Mouse (Mus musculus) stomach, embryonic 15.5 days (tissue): ENCODE data around the gene St8sia1. TPM values are rescaled to one million over a fixed set of nuclear protein-coding genes. Genes with fewer than 3 reads are reported as not detected.

Source experiments
- ATAC-seq: fragments of 200-750 bp; cut with Nextera tagmentation; 2 replicates; pipeline ENCODE4 v1.8.0; 2017; ENCODE audit warnings: low read depth, moderate number of reproducible peaks, moderate TSS enrichment; ENCODE audit not compliant: insufficient read depth, low FRiP score
- H3K27ac ChIP-seq: fragments of 300-500 bp; sonication (generic); 2 replicates; pipeline ENCODE4 v1.5.1; 2015; ENCODE audit warnings: mild to moderate bottlenecking, inconsistent platforms
- H3K27me3 ChIP-seq: fragments of 300-500 bp; sonication (generic); replicated peaks from 2 replicates; pipeline ENCODE4 v1.6.1; 2015; ENCODE audit warnings: inconsistent platforms
- H3K36me3 ChIP-seq: fragments of 300-500 bp; sonication (generic); 2 replicates; pipeline ENCODE4 v1.6.1; 2015; ENCODE audit warnings: inconsistent platforms
- H3K4me1 ChIP-seq: fragments of 300-500 bp; sonication (generic); 2 replicates; pipeline ENCODE4 v1.6.1; 2015; ENCODE audit warnings: inconsistent platforms
- H3K4me2 ChIP-seq: fragments of 300-500 bp; sonication (generic); 2 replicates; pipeline ENCODE4 v1.6.1; 2015; ENCODE audit warnings: mild to moderate bottlenecking, inconsistent platforms
- H3K4me3 ChIP-seq: fragments of 300-500 bp; sonication (generic); replicated peaks from 2 replicates; pipeline ENCODE4 v1.5.1; 2015; ENCODE audit warnings: inconsistent platforms
- H3K9ac ChIP-seq: fragments of 300-500 bp; sonication (generic); 2 replicates; pipeline ENCODE4 v1.6.1; 2015; ENCODE audit warnings: inconsistent platforms
- H3K9me3 ChIP-seq: fragments of 300-500 bp; sonication (generic); 2 replicates; pipeline ENCODE4 v1.6.1; 2016; ENCODE audit warnings: inconsistent platforms
- WGBS: fragments of 180-500 bp; shearing (Covaris S2); methylation state at CpG from one replicate; pipeline ENCODE4 v1.1.7; 2015; 5-methylcytosine and 5-hydroxymethylcytosine counted together
- polyA plus RNA-seq: library from polyadenylated mRNA; unstranded; fragments of >200 nt; fragmentation: Nextera tagmentation; extraction: Ambion mirVana; gene quantifications from 2 replicates; pipeline ENCODE4 v1.2.1, GENCODE M21; 2015

The St8sia1 gene
- polyA plus RNA-seq, 1 experiment from 2014 or later, result 0.96 TPM

- ATAC-seq, result no peak
- H3K4me3 ChIP-seq, result no peak overlapping the region
Observed at GRCm38 (mm10) chr6:142952361-142952954, 11.8 kb downstream of the St8sia1 start.

DNA sequence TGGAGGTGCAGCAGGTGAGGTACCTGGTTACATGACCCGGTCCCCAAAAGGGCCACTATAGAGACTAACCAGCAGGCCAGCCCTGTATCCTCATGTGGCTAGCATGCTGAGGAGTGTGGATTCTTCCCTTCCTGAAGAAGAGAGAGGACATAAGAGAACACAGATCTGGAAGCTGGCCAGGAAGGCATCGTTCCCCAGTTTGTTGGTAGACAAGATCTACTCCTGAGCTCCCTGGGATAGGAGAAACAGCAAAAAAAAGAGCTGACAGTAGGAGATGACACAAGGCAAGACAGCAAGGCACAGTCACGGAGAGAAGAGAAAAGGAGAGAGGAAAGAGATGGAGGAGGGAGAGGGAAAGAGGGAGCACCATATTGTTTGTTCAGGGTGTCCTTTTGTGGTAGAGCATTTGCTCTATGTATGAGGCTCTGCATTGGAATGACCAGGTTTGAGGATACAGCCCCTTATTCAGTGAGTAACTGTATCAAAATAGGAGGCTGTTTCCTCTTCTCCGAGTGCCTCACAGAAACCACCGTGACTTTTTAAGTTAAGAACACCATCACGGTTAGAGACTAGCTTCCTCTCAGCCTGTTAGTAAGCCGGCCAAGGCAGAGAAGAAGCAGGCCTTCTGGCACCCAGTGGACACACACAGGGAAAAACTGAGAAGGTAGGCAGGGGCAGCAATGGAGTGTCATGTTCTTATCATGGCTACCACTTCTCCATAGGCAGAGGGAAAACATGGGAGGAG lies 12.5 kb downstream of the St8sia1 start:
- ATAC-seq, result no peak
- Histone ChIP-seq H3K4me3 (no peak overlapping the region), H3K36me3 (no peaks in the 10 kb centered on the region), H3K27me3 (no peaks in the 10 kb centered on the region), H3K9ac (no peak overlapping the region), H3K9me3 (no peaks in the 10 kb centered on the region), H3K27ac (no peak overlapping the region), H3K4me2 (no peak overlapping the region), H3K4me1 (no peaks in the 10 kb centered on the region)
- 83% methylated on average over 7 of the region's 7 CpGs for WGBS

More at GRCm38 (mm10) chr6:142952361-142952954, 11.8 kb downstream of the St8sia1 start:
- H3K27me3 ChIP-seq, result no peaks in the 10 kb centered on the region
- H3K4me2 ChIP-seq, result no peak overlapping the region
- 84% methylated on average over 7 of the region's 7 CpGs for WGBS
- H3K9ac ChIP-seq, result no peak overlapping the region
- no peaks in the 10 kb centered on the region for H3K4me1 ChIP-seq
- no peaks in the 10 kb centered on the region for H3K36me3 ChIP-seq
- no peak overlapping the region for H3K27ac ChIP-seq
- no peaks in the 10 kb centered on the region for H3K9me3 ChIP-seq

GRCm38 (mm10) chr6:142950354-142950753 lies 13.9 kb downstream of the St8sia1 start:
- H3K36me3 ChIP-seq, result no peaks in the 10 kb centered on the region
- no peaks in the 10 kb centered on the region for H3K4me1 ChIP-seq
- no peaks in the 10 kb centered on the region for H3K9me3 ChIP-seq
- no peak for ATAC-seq
- no peak overlapping the region for H3K4me3 ChIP-seq
- H3K9ac ChIP-seq, result no peak overlapping the region
- 75% methylated on average over 11 of the region's 11 CpGs for WGBS
- H3K4me2 ChIP-seq, result no peak overlapping the region
- no peaks in the 10 kb centered on the region for H3K27me3 ChIP-seq
- no peak overlapping the region for H3K27ac ChIP-seq

DNA sequence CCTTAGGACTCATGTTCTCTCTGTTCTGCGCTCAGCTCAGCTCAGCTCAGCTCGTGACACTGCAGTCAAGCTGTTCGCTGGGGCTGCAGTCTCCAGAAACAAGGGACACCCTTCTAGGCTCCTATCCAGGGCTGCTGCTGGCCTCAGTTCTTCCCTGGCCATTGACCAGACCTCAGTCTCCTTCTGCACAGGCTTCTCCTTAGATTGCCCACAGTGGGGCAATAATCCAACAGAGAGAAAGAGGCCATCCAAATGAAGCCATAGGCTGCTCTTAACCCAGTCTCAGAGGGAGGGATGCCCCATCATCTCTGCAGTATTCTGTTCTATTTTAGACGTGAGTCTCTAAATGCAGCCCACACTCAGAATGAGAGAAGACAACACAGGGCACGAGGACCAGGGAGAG lies 15.3 kb downstream of the St8sia1 start:
- no peak for ATAC-seq
- WGBS, result 72% methylated on average over 5 of the region's 5 CpGs
- no peak overlapping the region for H3K27ac ChIP-seq
- no peaks in the 10 kb centered on the region for H3K9me3 ChIP-seq
- H3K4me2 ChIP-seq, result no peak overlapping the region
- no peak overlapping the region for H3K4me3 ChIP-seq
- no peaks in the 10 kb centered on the region for H3K36me3 ChIP-seq
- H3K9ac ChIP-seq, result no peak overlapping the region
- no peaks in the 10 kb centered on the region for H3K27me3 ChIP-seq
- H3K4me1 ChIP-seq, result no peaks in the 10 kb centered on the region

DNA sequence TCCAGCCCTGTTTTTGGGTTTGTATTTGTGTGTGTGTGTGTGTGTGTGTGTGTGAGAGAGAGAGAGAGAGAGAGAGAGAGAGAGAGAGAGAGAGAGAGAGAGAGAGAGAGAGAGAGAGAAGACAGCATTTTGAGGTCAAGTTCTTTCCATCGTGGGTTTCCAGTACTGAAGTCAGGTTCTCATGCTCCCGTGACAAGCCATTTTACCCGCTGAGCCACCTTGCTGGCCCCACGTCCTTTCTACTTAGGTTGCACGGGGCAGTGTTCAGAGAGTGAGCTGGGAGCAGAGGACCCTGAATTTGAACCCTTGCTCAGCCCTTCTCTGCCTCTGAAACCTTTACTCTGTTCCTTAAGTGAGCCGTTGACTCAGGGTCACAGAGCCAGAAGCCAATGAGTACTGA lies 17.2 kb downstream of the St8sia1 start:
- WGBS, result 77% methylated on average over 6 of the region's 6 CpGs
- Histone ChIP-seq H3K4me1 (no peaks in the 10 kb centered on the region), H3K9me3 (no peaks in the 10 kb centered on the region), H3K27me3 (no peaks in the 10 kb centered on the region), H3K9ac (no peak overlapping the region), H3K4me2 (no peak overlapping the region), H3K4me3 (no peak overlapping the region), H3K27ac (no peak overlapping the region), H3K36me3 (no peaks in the 10 kb centered on the region)
- no peak for ATAC-seq

DNA sequence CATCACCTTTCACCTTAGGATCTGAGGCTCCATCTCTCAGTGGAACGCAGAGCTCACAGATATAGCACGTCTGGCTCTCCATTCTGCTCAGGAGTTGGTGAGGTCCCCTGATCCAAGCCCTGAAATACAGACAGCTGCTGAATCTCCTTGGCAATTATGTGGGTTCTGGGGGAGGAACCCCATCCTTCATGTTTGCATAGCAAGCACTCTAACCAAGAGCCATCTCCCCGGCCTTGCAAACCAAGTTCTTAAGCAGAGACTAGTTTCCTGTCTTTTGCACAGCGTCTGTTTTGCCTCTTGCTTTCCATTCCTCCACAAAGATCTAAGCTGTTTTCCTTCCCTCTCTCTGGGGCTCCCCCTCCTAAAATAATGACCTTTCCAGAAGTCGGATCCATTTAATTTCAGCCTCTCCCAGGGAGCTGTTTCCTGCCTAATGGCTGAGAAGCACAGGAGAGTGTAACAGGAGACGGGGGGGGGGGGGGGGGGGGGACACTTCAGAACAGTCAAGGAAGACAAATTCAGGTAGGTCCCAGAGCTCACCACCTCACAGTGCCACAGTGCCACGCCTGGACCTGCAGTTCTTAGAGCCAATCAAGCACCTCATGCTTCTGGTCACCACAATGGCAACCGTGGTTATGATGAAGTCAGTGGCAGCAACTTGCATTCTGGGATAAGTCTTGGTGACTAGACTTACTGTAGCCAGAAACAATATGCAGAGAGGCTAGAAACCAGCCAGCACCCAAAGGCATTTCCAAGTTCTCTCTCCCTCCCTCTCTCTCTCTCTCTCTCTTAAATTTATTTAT lies 18.0 kb downstream of the St8sia1 start:
- no peaks in the 10 kb centered on the region for H3K4me1 ChIP-seq

GRCm38 (mm10) chr6:142945461-142945860 lies 18.8 kb downstream of the St8sia1 start:
- 74% methylated on average over 2 of the region's 2 CpGs for WGBS

More for the DNA sequence above, 18.0 kb downstream of the St8sia1 start:
- Histone ChIP-seq H3K4me2 (no peak overlapping the region), H3K9me3 (no peaks in the 10 kb centered on the region), H3K36me3 (no peaks in the 10 kb centered on the region), H3K27me3 (no peaks in the 10 kb centered on the region), H3K4me3 (no peak overlapping the region), H3K27ac (no peak overlapping the region), H3K9ac (no peak overlapping the region)
- WGBS, result 49% methylated on average over 7 of the region's 8 CpGs
- no peak for ATAC-seq

DNA sequence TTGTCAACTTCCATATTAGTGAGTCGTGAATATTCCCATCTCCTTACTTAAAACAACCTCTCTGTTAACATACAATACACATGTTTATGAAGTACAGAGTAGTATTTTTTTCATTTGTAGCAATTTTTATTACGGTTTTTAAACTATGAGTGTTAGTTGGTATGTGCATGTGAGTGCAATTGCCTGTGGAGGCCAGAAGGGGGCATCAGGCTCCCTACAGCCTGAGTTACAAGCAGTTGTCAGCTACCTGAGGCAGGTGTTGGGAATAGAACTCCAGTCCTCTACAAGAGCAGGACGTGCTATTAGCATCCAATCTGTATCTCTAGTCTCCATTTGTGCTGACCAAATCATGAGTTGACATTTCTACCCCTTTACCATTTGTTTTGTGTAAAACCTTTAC lies 19.8 kb downstream of the St8sia1 start:
- Histone ChIP-seq H3K36me3 (no peaks in the 10 kb centered on the region), H3K4me1 (no peaks in the 10 kb centered on the region), H3K9me3 (no peaks in the 10 kb centered on the region), H3K27ac (no peak overlapping the region), H3K27me3 (no peaks in the 10 kb centered on the region), H3K4me2 (no peak overlapping the region), H3K4me3 (no peak overlapping the region), H3K9ac (no peak overlapping the region)
- 93% methylated on average over 3 of the region's 3 CpGs for WGBS
- ATAC-seq, result no peak

More at GRCm38 (mm10) chr6:142945461-142945860, 18.8 kb downstream of the St8sia1 start:
- Histone ChIP-seq H3K9me3 (no peaks in the 10 kb centered on the region), H3K4me1 (no peaks in the 10 kb centered on the region), H3K4me2 (no peak overlapping the region), H3K27ac (no peak overlapping the region), H3K4me3 (no peak overlapping the region), H3K9ac (no peak overlapping the region), H3K27me3 (no peaks in the 10 kb centered on the region), H3K36me3 (no peaks in the 10 kb centered on the region)
- ATAC-seq, result no peak

- Histone ChIP-seq H3K27me3 (no peaks in the 10 kb centered on the region), H3K9ac (no peak overlapping the region), H3K27ac (no peak overlapping the region), H3K36me3 (no peaks in the 10 kb centered on the region), H3K4me1 (no peaks in the 10 kb centered on the region), H3K9me3 (no peaks in the 10 kb centered on the region), H3K4me3 (no peak overlapping the region), H3K4me2 (no peak overlapping the region)
- ATAC-seq, result no peak
- 81% methylated on average over 8 of the region's 8 CpGs for WGBS
Observed at GRCm38 (mm10) chr6:142943419-142943818, 20.8 kb downstream of the St8sia1 start.

GRCm38 (mm10) chr6:142941596-142942381 lies 22.5 kb downstream of the St8sia1 start:
- H3K4me2 ChIP-seq, result no peak overlapping the region
- no peak overlapping the region for H3K27ac ChIP-seq
- no peaks in the 10 kb centered on the region for H3K36me3 ChIP-seq
- no peaks in the 10 kb centered on the region for H3K9me3 ChIP-seq
- H3K9ac ChIP-seq, result no peak overlapping the region
- no peak for ATAC-seq
- WGBS, result 79% methylated on average over 11 of the region's 11 CpGs
- H3K4me3 ChIP-seq, result no peak overlapping the region
- H3K27me3 ChIP-seq, result no peaks in the 10 kb centered on the region
- H3K4me1 ChIP-seq, result no peaks in the 10 kb centered on the region

GRCm38 (mm10) chr6:142941078-142941477 lies 23.2 kb downstream of the St8sia1 start:
- no peaks in the 10 kb centered on the region for H3K36me3 ChIP-seq
- no peak for ATAC-seq
- 81% methylated on average over 8 of the region's 8 CpGs for WGBS
- H3K4me2 ChIP-seq, result no peak overlapping the region
- no peaks in the 10 kb centered on the region for H3K9me3 ChIP-seq
- H3K27me3 ChIP-seq, result no peaks in the 10 kb centered on the region
- no peak overlapping the region for H3K4me3 ChIP-seq
- no peak overlapping the region for H3K9ac ChIP-seq
- H3K27ac ChIP-seq, result no peak overlapping the region
- H3K4me1 ChIP-seq, result no peaks in the 10 kb centered on the region
